Mouse (Mus musculus) spleen, postnatal 0 days (tissue): ENCODE data around the gene Ror1. TPM values are rescaled to one million over a fixed set of nuclear protein-coding genes. Genes with fewer than 3 reads are reported as not detected.

Source experiments
- polyA plus RNA-seq: library from polyadenylated mRNA; unstranded; fragments of >200 nt; fragmentation: Nextera tagmentation; extraction: Ambion mirVana; gene quantifications from 2 replicates; pipeline ENCODE4 v1.2.1, GENCODE M21; 2015

Gene Ror1
- 1.7 and 2.5 TPM in 2 replicates for polyA plus RNA-seq

DNA sequence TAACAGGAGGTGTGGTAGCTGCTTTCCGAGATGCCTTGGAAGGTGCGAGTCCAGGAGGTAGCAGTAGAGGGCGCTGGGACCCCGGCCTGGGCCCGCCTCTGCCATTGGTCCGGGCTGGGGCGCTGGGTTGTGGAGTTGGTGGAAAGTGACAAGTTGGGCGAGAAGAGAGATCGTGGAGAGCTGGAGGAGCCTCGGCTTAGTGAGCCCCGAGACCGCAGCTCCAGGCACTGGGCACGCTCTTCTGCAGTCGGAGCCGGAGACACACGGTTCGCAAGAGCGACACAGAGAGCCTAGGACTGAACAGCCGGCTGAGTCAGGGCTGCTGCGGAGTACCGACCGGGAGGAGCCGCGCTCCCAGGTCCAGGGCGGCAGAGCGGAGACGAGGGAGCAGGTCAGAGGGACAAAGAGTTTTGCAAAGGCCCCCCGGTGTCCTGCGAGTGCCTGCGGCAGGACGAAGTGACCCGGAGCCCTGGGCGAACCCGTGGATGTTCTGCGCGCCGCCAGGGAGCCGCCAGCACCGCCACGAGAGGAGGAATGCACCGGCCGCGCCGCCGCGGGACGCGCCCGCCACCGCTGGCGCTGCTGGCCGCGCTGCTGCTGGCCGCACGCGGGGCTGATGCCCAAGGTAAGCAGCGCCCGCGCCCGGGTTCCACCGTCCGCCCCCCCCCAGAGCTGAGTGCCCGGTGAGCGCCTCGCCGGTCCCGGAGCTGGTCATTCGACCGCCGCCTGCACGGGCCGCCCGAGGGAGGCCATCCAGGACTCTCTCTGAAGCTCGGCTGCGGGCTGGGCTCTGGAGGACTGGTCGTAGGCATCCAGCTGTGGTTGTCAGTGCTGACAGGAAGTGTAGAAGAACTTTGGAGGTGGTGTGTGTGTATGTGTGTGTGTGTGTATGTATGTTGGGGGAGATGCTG, at the start of gene Ror1:
TSS of gene Ror1 (plus strand) at position 107 of the 911 bp plus-strand sequence.

DNA sequence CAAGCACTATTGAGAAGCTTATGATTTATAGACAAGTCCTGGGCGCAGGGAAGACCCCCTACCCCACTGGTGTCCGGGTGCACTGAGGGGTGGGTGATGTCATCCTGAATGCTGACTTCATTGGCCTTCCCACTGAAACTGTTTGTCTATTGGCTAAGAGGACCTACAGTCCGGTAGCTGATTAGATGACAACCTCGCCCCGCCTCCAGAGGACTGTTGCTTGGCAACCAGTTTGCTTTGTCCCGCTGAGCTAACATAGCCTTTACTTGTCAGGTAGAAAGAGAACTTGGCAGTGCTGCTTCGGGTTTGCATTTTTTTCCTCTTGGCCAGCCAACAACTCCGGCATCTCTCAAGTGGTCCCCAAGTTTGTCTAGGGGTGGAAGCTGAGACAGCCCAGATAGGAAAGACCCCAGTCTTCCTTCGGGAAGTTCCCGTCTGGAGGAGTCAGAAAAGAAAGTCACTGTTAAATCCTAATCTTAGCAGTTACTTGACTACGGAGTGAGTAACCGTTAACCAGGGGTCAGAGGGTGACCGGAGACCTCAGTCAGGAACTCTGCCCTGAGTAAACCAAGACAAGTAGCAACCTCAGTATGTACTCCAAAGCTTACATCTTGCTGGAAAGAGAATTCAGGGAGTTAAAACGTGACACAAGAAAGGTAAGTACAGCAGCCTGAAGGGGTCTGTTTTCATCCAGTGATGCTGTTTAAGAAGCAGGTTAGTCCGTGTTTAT, 383.2 kb downstream of the Ror1 start, which contains the start of gene Ube2u:
TSS of gene Ube2u (plus strand) at position 258 of the 730 bp plus-strand sequence.

Other genes with a start within 250 kb of the Ror1 start
- gene Pgm1, start 166.4 kb upstream of the Ror1 start, polyA plus RNA-seq: 11.3 and 15.4 TPM in 2 replicates
- 23.4 and 24.4 TPM in 2 replicates for gene Itgb3bp, start 166.0 kb upstream of the Ror1 start, polyA plus RNA-seq